Comparison of ENCODE assay signal across 8 mouse cellular contexts in the genomic region with DNA sequence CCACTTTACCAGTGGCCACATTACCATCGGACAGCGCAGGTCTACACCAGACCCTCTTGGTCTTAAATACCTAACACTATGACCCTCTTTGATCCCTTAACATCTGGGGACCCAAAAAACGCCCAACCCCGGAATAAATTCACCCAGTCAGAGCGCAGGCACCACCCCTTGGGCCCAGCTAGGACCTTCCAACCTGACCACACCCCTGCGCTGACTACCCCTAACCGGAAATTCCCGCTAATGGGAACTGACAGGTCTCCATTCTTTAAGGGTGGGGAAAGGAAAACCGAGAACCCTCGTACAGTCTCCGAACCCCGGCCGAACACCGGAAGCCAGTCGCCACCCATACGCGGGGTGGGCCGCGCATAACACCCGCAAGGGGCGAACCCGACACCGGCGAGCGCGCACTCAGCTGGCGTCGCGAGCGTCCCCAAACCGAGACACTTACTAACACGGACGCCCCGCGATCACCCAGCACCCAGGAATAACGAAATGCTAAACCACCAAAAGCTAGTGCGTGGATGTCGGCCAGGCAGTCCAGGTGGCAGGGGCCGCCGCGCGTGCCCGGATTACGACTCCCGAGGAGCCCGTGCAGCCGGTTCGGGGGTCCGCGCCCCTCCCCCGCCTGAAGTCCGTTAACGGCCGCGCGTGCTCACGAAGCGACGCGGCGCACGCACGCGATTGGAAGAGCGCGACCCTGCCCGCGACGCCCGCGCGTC. TPM values are rescaled to one million over a fixed set of nuclear protein-coding genes. Genes with fewer than 3 reads are reported as not detected.
DNase-seq lines count a peak whose midpoint lies in the region; ATAC-seq and TF ChIP-seq lines count a peak whose summit lies in the region.

No protein-coding gene starts in this region.

- no peaks in the 10 kb centered on the region for H3K36me3 ChIP-seq in C2C12 (ENCODE audit: control insufficient read depth, insufficient read depth)
- no peaks in the 10 kb centered on the region for H3K36me3 ChIP-seq in embryonic facial prominence, embryonic 12.5 days
- H3K36me3 ChIP-seq in kidney, adult 2 months (ENCODE audit: control insufficient read depth, insufficient read depth, low read length), result no peaks in the 10 kb centered on the region
- H3K36me3 ChIP-seq in liver, embryonic 13.5 days, result no peaks in the 10 kb centered on the region
- no peaks in the 10 kb centered on the region for H3K36me3 ChIP-seq in myocyte (ENCODE audit: control insufficient read depth, insufficient read depth)

- peak overlapping the region; percentile 80 for H3K4me2 ChIP-seq in embryonic facial prominence, embryonic 12.5 days (replicated peaks)
- peak overlapping the region; percentile 86 for H3K4me2 ChIP-seq in liver, embryonic 13.5 days
- H3K4me2 ChIP-seq in myocyte (ENCODE audit: low read depth), result peak overlapping the region; percentile 78

- no peaks in the 10 kb centered on the region for H3K27me3 ChIP-seq in C2C12 (ENCODE audit: control insufficient read depth, insufficient read depth, insufficient read length)
- H3K27me3 ChIP-seq in embryonic facial prominence, embryonic 12.5 days, result no peaks in the 10 kb centered on the region
- no peaks in the 10 kb centered on the region for H3K27me3 ChIP-seq in kidney, adult 2 months (replicated peaks; ENCODE audit: control insufficient read depth, insufficient read depth, low read length)
- H3K27me3 ChIP-seq in liver, embryonic 13.5 days, result no peaks in the 10 kb centered on the region
- H3K27me3 ChIP-seq in myocyte (ENCODE audit: control insufficient read depth, insufficient read depth, insufficient read length), result no peaks in the 10 kb centered on the region

- DNase-seq in heart, adult 9 months (ENCODE audit: low spot score in 2 of 2), result peak; percentile 68 to 76
- DNase-seq in kidney, adult 2 months, result peak; percentile 86
- peak; percentile 73 for DNase-seq in liver, embryonic 13.5 days
- DNase-seq in testis, postnatal 10 days (ENCODE audit: low spot score), result peak; percentile 71

- under 1% methylated on average over 62 of the region's 72 CpGs for WGBS in embryonic facial prominence, embryonic 12.5 days
- under 1% methylated on average over 72 of the region's 72 CpGs for WGBS in kidney, adult 2 months
- WGBS in liver, embryonic 13.5 days (ENCODE audit: insufficient replicate concordance), result under 1% methylated on average over 53 of the region's 72 CpGs

- no peaks in the 10 kb centered on the region for H3K9me3 ChIP-seq in embryonic facial prominence, embryonic 12.5 days
- no peaks in the 10 kb centered on the region for H3K9me3 ChIP-seq in liver, embryonic 13.5 days (replicated peaks)

- peak overlapping the region; percentile 74 for H3ac ChIP-seq in C2C12 (ENCODE audit: control insufficient read depth, insufficient read length, low read depth)
- H3ac ChIP-seq in myocyte (ENCODE audit: control insufficient read depth, insufficient read length), result peak overlapping the region; percentile 65

- TF ChIP-seq POLR2A in kidney, adult 2 months (IDR thresholded peaks at IDR 0.05; ENCODE audit: low read depth, low read length), result no peak
- peak; percentile 28 for TF ChIP-seq POLR2A in myocyte (IDR thresholded peaks at IDR 0.05; ENCODE audit: insufficient read length, low read depth)

- peak; percentile 14 for ATAC-seq in activated CD4-positive, CD25-positive, alpha-beta regulatory T cell, adult 4 months
- ATAC-seq in embryonic facial prominence, embryonic 12.5 days (ENCODE audit: insufficient number of reproducible peaks, insufficient read depth, low FRiP score, low TSS enrichment), result peak; percentile 66
- peak; percentile 68 for ATAC-seq in liver, embryonic 13.5 days (ENCODE audit: low read depth)

- TF ChIP-seq CTCF in C2C12 (IDR thresholded peaks at IDR 0.05; ENCODE audit: control insufficient read depth, insufficient read depth, insufficient read length), result no peak
- no peak for TF ChIP-seq CTCF in kidney, adult 2 months (conservative IDR thresholded peaks at IDR 0.05; ENCODE audit: insufficient read depth, insufficient read length, low read depth, low read length)

- H3K4me3 ChIP-seq in C2C12 (ENCODE audit: insufficient read depth, poor library complexity, severe bottlenecking) (peak overlapping the region; percentile 86), myocyte (peak overlapping the region; percentile 74)
- H3K4me3 ChIP-seq in embryonic facial prominence, embryonic 12.5 days, result peak overlapping the region; percentile 86
- H3K4me3 ChIP-seq in kidney, adult 2 months (ENCODE audit: insufficient read depth, low read depth, low read length), result peak overlapping the region; percentile 67
- peak overlapping the region; percentile 86 for H3K4me3 ChIP-seq in liver, embryonic 13.5 days (replicated peaks)

- H3K27ac ChIP-seq in embryonic facial prominence, embryonic 12.5 days, result peak overlapping the region; percentile 87
- H3K27ac ChIP-seq in kidney, adult 2 months (ENCODE audit: insufficient read depth, low read depth, low read length), result peak overlapping the region; percentile 68
- peak overlapping the region; percentile 91 for H3K27ac ChIP-seq in liver, embryonic 13.5 days

- H3K79me3 ChIP-seq in C2C12 (ENCODE audit: low read depth), result peaks cover 44% of the 10 kb centered on the region

- H3K4me1 ChIP-seq in embryonic facial prominence, embryonic 12.5 days, result 0 out of 2 replicates have a peak, but pooled peaks cover 9% of the 10 kb centered on the region
- peaks cover 14% of the 10 kb centered on the region; the same call in 1 of the 2 replicates for H3K4me1 ChIP-seq in kidney, adult 2 months (ENCODE audit: control insufficient read depth, insufficient read depth, low read length)
- peaks cover 58% of the 10 kb centered on the region for H3K4me1 ChIP-seq in liver, embryonic 13.5 days (replicated peaks)

- peak overlapping the region; percentile 73 for H3K9ac ChIP-seq in embryonic facial prominence, embryonic 12.5 days
- peak overlapping the region; percentile 91 for H3K9ac ChIP-seq in liver, embryonic 13.5 days

- H3K79me2 ChIP-seq in C2C12 (ENCODE audit: control insufficient read depth, insufficient read depth) (peaks cover 54% of the 10 kb centered on the region), myocyte (ENCODE audit: control insufficient read depth, insufficient read depth) (peaks cover 47% of the 10 kb centered on the region)

TF ChIP-seq in C2C12, 6 proteins besides CTCF, POLR2A, EP300 and RAD21:
- no peak for TF ChIP-seq MYOG (IDR thresholded peaks at IDR 0.05; ENCODE audit: control insufficient read depth, extremely low read depth, insufficient read length)
- TF ChIP-seq CEBPB (IDR thresholded peaks at IDR 0.05; ENCODE audit: low read depth), result no peak
- TF ChIP-seq USF1 (IDR thresholded peaks at IDR 0.05; ENCODE audit: low read depth), result no peak
- TF ChIP-seq MYOD1 (IDR thresholded peaks at IDR 0.05; ENCODE audit: control insufficient read depth, insufficient read length, low read depth), result no peak
- no peak for TF ChIP-seq FOSL1 (IDR thresholded peaks at IDR 0.05; ENCODE audit: insufficient read depth, low read length, poor library complexity, severe bottlenecking)
- TF ChIP-seq MAX (IDR thresholded peaks at IDR 0.05), result no peak

TF ChIP-seq in myocyte, 11 proteins besides CTCF, POLR2A, EP300 and RAD21:
- TF ChIP-seq CEBPB (IDR thresholded peaks at IDR 0.05; ENCODE audit: insufficient read depth, poor library complexity, severe bottlenecking) (no peak), MYOD1 (IDR thresholded peaks at IDR 0.05; ENCODE audit: control insufficient read depth in 1 of 3, insufficient read length in 2 of 3, low read depth in 2 of 3) (no peak), USF1 (IDR thresholded peaks at IDR 0.05; ENCODE audit: low read depth) (no peak), REST (IDR thresholded peaks at IDR 0.05; ENCODE audit: insufficient read depth, insufficient read length) (no peak), POLR2AphosphoS2 (IDR thresholded peaks at IDR 0.05; ENCODE audit: insufficient read length, low read depth) (no peak), MAX (IDR thresholded peaks at IDR 0.05; ENCODE audit: low read depth) (no peak), SRF (IDR thresholded peaks at IDR 0.05; ENCODE audit: control insufficient read depth, insufficient read length, low read depth) (no peak), MYOG (IDR thresholded peaks at IDR 0.05; ENCODE audit: control insufficient read depth in 1 of 3, insufficient read depth in 1 of 3, insufficient read length in 2 of 3, low read depth in 2 of 3) (no peak), E2F4 (IDR thresholded peaks at IDR 0.05; ENCODE audit: insufficient read depth) (no peak), TCF3 (IDR thresholded peaks at IDR 0.05; ENCODE audit: insufficient read length, low read depth) (no peak), TCF12 (IDR thresholded peaks at IDR 0.05; ENCODE audit: insufficient read depth, poor library complexity, severe bottlenecking) (no peak)

RNA-seq across cellular contexts. Expression of a gene that starts 0.5 kb away (rescaled TPM):
- 10.2 TPM for polyA plus RNA-seq in C2C12 (2012; fragmentation: generic; extraction: Trizol)
- polyA plus RNA-seq in activated CD4-positive, CD25-positive, alpha-beta regulatory T cell, adult 4 months (2017; shearing (Covaris generic)), result 100 to 1,000 TPM; 210 to 235 TPM
- polyA plus RNA-seq in embryonic facial prominence, embryonic 12.5 days (2016; fragmentation: Nextera tagmentation; extraction: Ambion mirVana), result 112 TPM in 2 replicates
- 29.5 and 32.9 TPM in 2 replicates for polyA plus RNA-seq in kidney, adult 2 months (2012; rRNA removed)
- polyA plus RNA-seq in liver, embryonic 13.5 days (2015; fragmentation: Nextera tagmentation; extraction: Ambion mirVana), result 27.1 and 36.3 TPM in 2 replicates
- polyA plus RNA-seq in myocyte (2012; fragmentation: generic; extraction: Trizol), result 11.4 TPM

RNA-seq across cellular contexts. Expression of a gene that starts 27.5 kb away (rescaled TPM):
- polyA plus RNA-seq in C2C12 (2012; fragmentation: generic; extraction: Trizol) (62.7 TPM), myocyte (2012; fragmentation: generic; extraction: Trizol) (42.9 TPM)
- 100 to 1,000 TPM; 186 to 201 TPM for polyA plus RNA-seq in activated CD4-positive, CD25-positive, alpha-beta regulatory T cell, adult 4 months (2017; shearing (Covaris generic))
- polyA plus RNA-seq in embryonic facial prominence, embryonic 12.5 days (2016; fragmentation: Nextera tagmentation; extraction: Ambion mirVana), result 198 and 211 TPM in 2 replicates
- polyA plus RNA-seq in kidney, adult 2 months (2012; rRNA removed), result 6.1 and 9.5 TPM in 2 replicates
- polyA plus RNA-seq in liver, embryonic 13.5 days (2015; fragmentation: Nextera tagmentation; extraction: Ambion mirVana), result 161 and 200 TPM in 2 replicates

RNA-seq across cellular contexts. Expression of a gene that starts 41.2 kb away (rescaled TPM):
- polyA plus RNA-seq in C2C12 (2012; fragmentation: generic; extraction: Trizol) (13.8 TPM), myocyte (2012; fragmentation: generic; extraction: Trizol) (9.7 TPM)
- 1 to 10 TPM; 7.9 to 8.2 TPM for polyA plus RNA-seq in activated CD4-positive, CD25-positive, alpha-beta regulatory T cell, adult 4 months (2017; shearing (Covaris generic))
- polyA plus RNA-seq in embryonic facial prominence, embryonic 12.5 days (2016; fragmentation: Nextera tagmentation; extraction: Ambion mirVana), result 40.2 and 41.7 TPM in 2 replicates
- 26.7 and 28.2 TPM in 2 replicates for polyA plus RNA-seq in kidney, adult 2 months (2012; rRNA removed)
- polyA plus RNA-seq in liver, embryonic 13.5 days (2015; fragmentation: Nextera tagmentation; extraction: Ambion mirVana), result 17.2 and 17.8 TPM in 2 replicates

Comparison
In these comparisons a context has a peak if more than half of its experiments do, and no peak if none do; other contexts are left out.
1. Peak in every context shown above with its lines: DNase-seq, ATAC-seq, H3K4me3 ChIP-seq and H3K27ac ChIP-seq.
2. ATAC-seq: peak in every context shown above with its lines; median percentile 68 in liver, embryonic 13.5 days; 66 in embryonic facial prominence, embryonic 12.5 days; 14 in activated CD4-positive, CD25-positive, alpha-beta regulatory T cell, adult 4 months.